Mouse (Mus musculus) midbrain, embryonic 16.5 days (tissue): ENCODE measurements at regions not wholly inside any gene's neighbourhood (a gene's known extent, or its start where the extent isn't known, plus 50 kb on each side); places are given as distances from the start of the nearest gene placed in this dataset.

Experiments used
- ATAC-seq: fragments of 200-750 bp; cut with Nextera tagmentation; 2 replicates; pipeline ENCODE4 v1.8.0; 2017; ENCODE audit warnings: moderate TSS enrichment
- H3K27ac ChIP-seq: fragments of 300-500 bp; sonication (generic); 2 replicates; pipeline ENCODE4 v1.5.1; 2014; ENCODE audit warnings: mild to moderate bottlenecking, low read length, mixed read lengths
- H3K27me3 ChIP-seq: fragments of 300-500 bp; sonication (generic); 2 replicates; pipeline ENCODE4 v1.6.1; 2014; ENCODE audit warnings: low read depth, low read length, mixed read lengths; ENCODE audit not compliant: control insufficient read depth, insufficient read depth
- H3K36me3 ChIP-seq: fragments of 300-500 bp; sonication (generic); 2 replicates; pipeline ENCODE4 v1.6.1; 2014; ENCODE audit warnings: mild to moderate bottlenecking, low read length, moderate library complexity, mixed read lengths; ENCODE audit not compliant: control insufficient read depth, insufficient read depth
- H3K4me1 ChIP-seq: fragments of 300-500 bp; sonication (generic); 2 replicates; pipeline ENCODE4 v1.6.1; 2014; ENCODE audit warnings: mild to moderate bottlenecking, low read length, mixed read lengths; ENCODE audit not compliant: control insufficient read depth, insufficient read depth
- H3K4me2 ChIP-seq: fragments of 300-500 bp; sonication (generic); 2 replicates; pipeline ENCODE4 v1.6.1; 2014; ENCODE audit warnings: mild to moderate bottlenecking, low read length, mixed read lengths
- H3K4me3 ChIP-seq: fragments of 300-500 bp; sonication (generic); 2 replicates; pipeline ENCODE4 v1.5.1; 2014; ENCODE audit warnings: low read depth, mild to moderate bottlenecking, low read length, moderate library complexity, mixed read lengths
- H3K9ac ChIP-seq: fragments of 300-500 bp; sonication (generic); 2 replicates; pipeline ENCODE4 v1.6.1; 2014; ENCODE audit warnings: low read depth, low read length, mixed read lengths
- H3K9me3 ChIP-seq: fragments of 300-500 bp; sonication (generic); replicated peaks from 2 replicates; pipeline ENCODE4 v1.6.1; 2014; ENCODE audit warnings: mild to moderate bottlenecking, low read length, mixed read lengths; ENCODE audit not compliant: control insufficient read depth, poor library complexity, severe bottlenecking
- WGBS: fragments of 180-500 bp; shearing (Covaris S2); extraction: QIAGEN DNeasy Blood & Tissue Kit; methylation state at CpG from one replicate; pipeline ENCODE4 v1.1.7; 2014; 5-methylcytosine and 5-hydroxymethylcytosine counted together

- Histone ChIP-seq H3K27me3 (no peaks in the 10 kb centered on the region), H3K27ac (no peak overlapping the region), H3K4me3 (no peak overlapping the region), H3K36me3 (no peaks in the 10 kb centered on the region), H3K4me2 (no peak overlapping the region), H3K9ac (no peak overlapping the region), H3K9me3 (no peaks in the 10 kb centered on the region), H3K4me1 (peaks cover 9% of the 10 kb centered on the region)
- ATAC-seq, result 0 out of 2 replicates have a peak, but pooled peaks have one; percentile 31
- WGBS, result 62% methylated on average over 5 of the region's 5 CpGs
Measured at GRCm38 (mm10) chr9:122645569-122645968, 101.6 kb upstream of the Topaz1 start.

GRCm38 (mm10) chr9:122650862-122651261, 96.3 kb upstream of the Topaz1 start:
- Histone ChIP-seq H3K4me2 (no peak overlapping the region), H3K36me3 (no peaks in the 10 kb centered on the region), H3K27me3 (no peaks in the 10 kb centered on the region), H3K9ac (no peak overlapping the region), H3K4me3 (no peak overlapping the region), H3K4me1 (no peaks in the 10 kb centered on the region), H3K27ac (no peak overlapping the region), H3K9me3 (no peaks in the 10 kb centered on the region)
- ATAC-seq, result no peak
- WGBS, result 85% methylated on average over 3 of the region's 3 CpGs

- H3K27ac ChIP-seq, result no peak overlapping the region
- H3K9ac ChIP-seq, result no peak overlapping the region
- H3K27me3 ChIP-seq, result no peaks in the 10 kb centered on the region
- no peaks in the 10 kb centered on the region for H3K4me1 ChIP-seq
- no peak overlapping the region for H3K4me2 ChIP-seq
- H3K36me3 ChIP-seq, result 0 out of 2 replicates have a peak, but pooled peaks cover 2% of the 10 kb centered on the region
- no peak for ATAC-seq
- no peaks in the 10 kb centered on the region for H3K9me3 ChIP-seq
- H3K4me3 ChIP-seq, result no peak overlapping the region
- 29% methylated on average over 17 of the region's 17 CpGs for WGBS
Measured at GRCm38 (mm10) chr9:122655583-122655982, 91.6 kb upstream of the Topaz1 start.

- Histone ChIP-seq H3K36me3 (0 out of 2 replicates have a peak, but pooled peaks cover 2% of the 10 kb centered on the region), H3K4me3 (no peak overlapping the region), H3K4me2 (no peak overlapping the region), H3K9ac (no peak overlapping the region), H3K27me3 (no peaks in the 10 kb centered on the region), H3K9me3 (no peaks in the 10 kb centered on the region), H3K4me1 (no peaks in the 10 kb centered on the region), H3K27ac (no peak overlapping the region)
- WGBS, result 54% methylated on average over 9 of the region's 9 CpGs
- peak; percentile 51; the same call in 1 of the 2 replicates for ATAC-seq
Measured at GRCm38 (mm10) chr9:122660050-122660449, 87.1 kb upstream of the Topaz1 start.

GRCm38 (mm10) chr9:122666978-122667645, 80.0 kb upstream of the Topaz1 start:
- peak overlapping the region; percentile 41; the same call in 1 of the 2 replicates for H3K9ac ChIP-seq
- no peaks in the 10 kb centered on the region for H3K36me3 ChIP-seq
- no peak overlapping the region for H3K4me2 ChIP-seq
- peak; percentile 73 for ATAC-seq
- 6% methylated on average over 3 of the region's 5 CpGs for WGBS
- no peaks in the 10 kb centered on the region for H3K9me3 ChIP-seq
- peaks cover 8% of the 10 kb centered on the region for H3K4me1 ChIP-seq
- no peaks in the 10 kb centered on the region for H3K27me3 ChIP-seq
- peak overlapping the region; percentile 69 for H3K27ac ChIP-seq
- H3K4me3 ChIP-seq, result no peak overlapping the region

GRCm38 (mm10) chr9:122667646-122667981, 79.5 kb upstream of the Topaz1 start:
- H3K27me3 ChIP-seq, result no peaks in the 10 kb centered on the region
- 32% methylated on average over 3 of the region's 3 CpGs for WGBS
- no peaks in the 10 kb centered on the region for H3K9me3 ChIP-seq
- H3K36me3 ChIP-seq, result no peaks in the 10 kb centered on the region
- H3K4me3 ChIP-seq, result no peak overlapping the region
- H3K27ac ChIP-seq, result peak overlapping the region; percentile 69; the same call in 1 of the 2 replicates
- H3K4me1 ChIP-seq, result peaks cover 8% of the 10 kb centered on the region
- ATAC-seq, result peak; percentile 51
- no peak overlapping the region for H3K4me2 ChIP-seq
- no peak overlapping the region for H3K9ac ChIP-seq

GRCm38 (mm10) chr9:122673777-122674176, 73.4 kb upstream of the Topaz1 start:
- Histone ChIP-seq H3K9ac (no peak overlapping the region), H3K4me3 (no peak overlapping the region), H3K9me3 (no peaks in the 10 kb centered on the region), H3K4me1 (peaks cover 5% of the 10 kb centered on the region; the same call in 1 of the 2 replicates), H3K27me3 (no peaks in the 10 kb centered on the region), H3K36me3 (no peaks in the 10 kb centered on the region), H3K4me2 (no peak overlapping the region), H3K27ac (no peak overlapping the region)
- no peak for ATAC-seq
- 58% methylated on average over 3 of the region's 3 CpGs for WGBS

GRCm38 (mm10) chr9:122678001-122678696, 69.0 kb upstream of the Topaz1 start:
- WGBS, result 29% methylated on average over 14 of the region's 14 CpGs
- no peak overlapping the region for H3K9ac ChIP-seq
- peaks cover 5% of the 10 kb centered on the region; the same call in 1 of the 2 replicates for H3K4me1 ChIP-seq
- no peak overlapping the region for H3K4me2 ChIP-seq
- 0 out of 2 replicates have a peak, but pooled peaks cover 3% of the 10 kb centered on the region for H3K27me3 ChIP-seq
- no peak overlapping the region for H3K4me3 ChIP-seq
- H3K9me3 ChIP-seq, result no peaks in the 10 kb centered on the region
- ATAC-seq, result no peak
- no peaks in the 10 kb centered on the region for H3K36me3 ChIP-seq
- H3K27ac ChIP-seq, result no peak overlapping the region

GRCm38 (mm10) chr9:122687170-122687569, 60.0 kb upstream of the Topaz1 start:
- H3K27me3 ChIP-seq, result no peaks in the 10 kb centered on the region
- H3K9ac ChIP-seq, result no peak overlapping the region
- no peaks in the 10 kb centered on the region for H3K4me1 ChIP-seq
- ATAC-seq, result no peak
- WGBS, result 15% methylated on average over 4 of the region's 4 CpGs
- no peak overlapping the region for H3K4me3 ChIP-seq
- no peaks in the 10 kb centered on the region for H3K9me3 ChIP-seq
- H3K4me2 ChIP-seq, result no peak overlapping the region
- H3K27ac ChIP-seq, result no peak overlapping the region
- no peaks in the 10 kb centered on the region for H3K36me3 ChIP-seq
